Mouse (Mus musculus): ENCODE measurements around the gene Tmem69.
A peak's percentile ranks its signal among the peaks of the same experiment; 100 is the strongest.

Tmem69 gene

DNA sequence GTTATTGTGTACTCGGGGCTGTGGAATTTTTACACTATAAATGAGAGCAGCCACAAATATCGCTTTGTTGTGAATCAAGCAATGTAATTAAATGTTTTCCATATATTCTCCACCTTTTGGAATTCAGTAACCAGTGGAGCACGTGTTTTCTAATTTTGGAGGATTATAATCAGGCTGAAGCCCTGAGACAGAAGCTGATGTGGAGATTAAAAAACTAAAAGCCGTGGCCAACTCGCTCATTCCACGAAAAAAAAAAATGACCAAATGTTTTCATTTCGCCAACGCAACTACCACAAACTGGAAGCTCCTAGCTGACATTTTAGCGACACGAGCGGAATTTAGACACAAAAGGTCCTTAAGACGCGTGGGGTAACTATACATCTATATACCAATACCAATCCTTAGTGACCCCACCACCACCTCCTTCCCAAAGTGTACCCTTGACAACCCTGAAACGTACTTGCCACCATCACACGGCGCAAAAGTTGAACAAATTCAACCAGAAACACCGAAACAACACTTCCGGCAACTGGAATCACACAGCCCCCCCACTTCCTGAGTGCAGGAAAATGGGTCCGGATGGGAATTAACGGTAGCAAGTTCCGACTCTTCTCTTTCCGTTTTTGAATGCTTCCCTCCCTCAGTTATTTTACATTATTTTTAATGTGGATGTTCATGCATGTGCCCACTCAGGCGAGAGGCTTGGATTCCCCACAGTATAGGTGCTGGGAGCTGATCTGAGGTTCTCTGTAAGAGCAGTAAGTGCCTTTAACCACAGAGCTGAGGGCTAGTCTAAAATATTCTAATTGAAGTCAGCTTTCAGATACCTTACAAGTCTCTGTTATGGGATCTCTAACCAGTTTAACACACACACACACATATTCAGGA lies at the start of gene Tmem69:
Gene Tmem69 (minus strand): TSS at position 524 of the 888 bp plus-strand sequence.
- peak; percentile 78 to 85 for DNase-seq

DNA sequence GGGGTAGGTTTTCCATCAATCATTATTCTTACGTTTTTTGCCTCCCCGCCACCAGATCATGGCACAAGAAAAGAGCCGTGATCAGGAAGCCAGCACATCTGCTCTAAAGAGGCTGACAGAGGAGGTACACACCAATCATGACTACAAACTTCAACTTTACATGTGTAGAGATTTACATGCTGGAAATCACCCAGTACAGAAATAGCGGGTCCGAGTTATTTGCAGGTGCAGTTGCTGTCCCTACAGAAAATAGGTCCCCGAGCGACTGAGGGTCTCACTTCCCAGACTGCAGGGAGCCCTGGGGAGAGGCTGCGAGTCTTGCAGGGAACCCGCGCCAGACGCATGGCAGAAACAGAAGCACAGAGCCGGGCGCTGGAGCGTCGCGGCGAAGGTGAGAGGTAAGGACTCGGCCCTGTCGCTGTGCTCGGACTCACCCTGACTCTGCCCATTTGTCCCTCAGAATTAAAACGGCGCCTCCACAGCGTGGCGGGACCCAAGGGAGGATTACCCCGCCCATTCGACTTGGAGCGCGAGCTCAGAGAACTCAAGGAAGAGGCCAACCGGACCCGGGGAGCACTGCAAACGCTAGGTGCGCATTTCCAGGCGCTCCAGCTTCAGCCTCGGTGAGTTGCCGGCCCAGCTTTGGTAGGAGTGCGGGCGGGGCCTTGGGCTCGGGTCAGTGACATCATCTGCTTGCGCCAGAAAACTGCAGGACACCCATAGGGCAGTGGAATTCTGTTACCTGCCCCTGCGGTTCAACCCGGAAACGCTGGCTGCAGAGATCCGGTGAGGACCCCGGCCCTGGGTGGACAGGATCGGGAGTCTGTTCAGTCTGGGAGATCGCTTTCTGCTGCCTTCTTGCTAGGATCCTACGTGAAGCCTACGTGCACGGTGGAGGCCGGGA lies 41.5 kb upstream of the Tmem69 start:
- DNase-seq: peak; percentile 94 to 95

DNA sequence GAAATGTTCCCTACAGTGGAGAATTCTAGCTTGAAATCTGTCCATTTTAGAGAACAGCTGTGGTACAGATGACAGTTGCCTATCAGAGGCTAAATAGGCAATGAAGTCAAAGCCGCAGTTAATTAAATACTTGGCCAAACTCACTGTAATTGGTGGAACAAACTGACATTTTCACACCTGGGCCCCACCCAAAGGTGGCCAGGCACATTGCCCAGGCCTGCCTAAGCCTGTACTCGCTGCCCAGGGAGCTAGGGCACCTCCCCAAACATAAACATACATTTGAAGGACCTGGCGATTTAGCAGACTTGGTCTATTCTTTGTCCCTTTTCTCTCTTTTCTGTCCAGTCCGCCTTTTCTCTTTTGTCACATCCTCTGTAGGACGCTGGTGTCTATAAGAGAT lies 40.6 kb upstream of the Tmem69 start, which contains the start of gene Ccdc17:
Gene Ccdc17 (plus strand): TSS at position 276 of the 400 bp plus-strand sequence.
- DNase-seq: peak; percentile 25 to 46

DNA sequence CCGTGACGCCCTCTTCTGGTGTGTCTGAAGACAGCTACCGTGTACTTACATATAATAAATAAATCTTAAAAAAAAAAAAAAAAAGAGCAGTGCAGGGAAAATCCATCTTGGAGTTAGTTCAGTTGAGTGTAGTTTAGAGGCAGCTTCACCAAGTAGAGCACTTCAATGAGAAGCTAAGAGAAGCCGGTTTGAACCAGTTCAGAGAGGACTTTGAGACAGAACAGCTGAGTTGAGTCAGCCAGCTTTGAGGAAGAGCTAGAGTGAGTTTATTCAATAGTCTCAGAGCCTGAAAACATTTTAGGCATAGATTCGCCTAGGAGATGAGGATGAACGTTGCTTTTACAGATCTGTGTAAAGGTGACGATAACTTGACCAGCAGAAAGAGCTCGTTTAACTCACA lies 40.1 kb upstream of the Tmem69 start:
- no peak for DNase-seq

DNA sequence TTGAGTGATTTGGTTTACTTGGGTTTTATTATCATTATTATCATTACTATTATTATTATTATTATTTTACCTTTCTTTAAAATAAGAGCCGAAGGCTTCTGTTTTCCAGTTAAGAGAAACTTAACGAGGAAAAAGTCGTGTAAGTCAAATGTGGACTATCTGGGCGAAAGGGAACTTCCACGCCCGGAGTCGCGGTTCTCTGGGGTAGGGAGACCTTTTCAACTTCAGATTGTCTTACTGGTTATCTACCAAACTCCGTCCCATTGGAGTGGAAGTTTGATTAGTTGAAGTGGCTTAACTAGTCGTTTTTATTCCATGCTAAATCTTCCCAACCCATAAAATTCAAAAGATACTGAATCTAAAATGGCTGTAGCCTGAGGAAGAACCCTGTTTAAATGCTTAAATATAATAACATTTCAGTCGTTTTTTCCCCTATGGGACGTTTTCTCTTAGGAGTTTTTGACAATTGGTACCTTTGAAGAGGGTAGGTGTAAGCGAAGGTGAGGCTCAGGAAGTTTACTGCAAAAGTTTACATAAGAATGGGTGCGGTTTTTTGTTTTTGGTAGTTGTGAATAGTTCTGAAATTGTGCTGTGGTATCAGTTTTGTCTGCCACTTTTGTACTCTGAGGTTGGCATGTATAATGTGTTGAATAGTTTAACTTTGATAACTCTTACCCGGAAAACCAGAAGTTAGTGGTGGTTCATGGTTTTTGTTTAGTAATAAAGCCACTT lies 2.6 kb upstream of the Tmem69 start:
- DNase-seq: peak in 1 of 2 experiments; percentile 10

DNA sequence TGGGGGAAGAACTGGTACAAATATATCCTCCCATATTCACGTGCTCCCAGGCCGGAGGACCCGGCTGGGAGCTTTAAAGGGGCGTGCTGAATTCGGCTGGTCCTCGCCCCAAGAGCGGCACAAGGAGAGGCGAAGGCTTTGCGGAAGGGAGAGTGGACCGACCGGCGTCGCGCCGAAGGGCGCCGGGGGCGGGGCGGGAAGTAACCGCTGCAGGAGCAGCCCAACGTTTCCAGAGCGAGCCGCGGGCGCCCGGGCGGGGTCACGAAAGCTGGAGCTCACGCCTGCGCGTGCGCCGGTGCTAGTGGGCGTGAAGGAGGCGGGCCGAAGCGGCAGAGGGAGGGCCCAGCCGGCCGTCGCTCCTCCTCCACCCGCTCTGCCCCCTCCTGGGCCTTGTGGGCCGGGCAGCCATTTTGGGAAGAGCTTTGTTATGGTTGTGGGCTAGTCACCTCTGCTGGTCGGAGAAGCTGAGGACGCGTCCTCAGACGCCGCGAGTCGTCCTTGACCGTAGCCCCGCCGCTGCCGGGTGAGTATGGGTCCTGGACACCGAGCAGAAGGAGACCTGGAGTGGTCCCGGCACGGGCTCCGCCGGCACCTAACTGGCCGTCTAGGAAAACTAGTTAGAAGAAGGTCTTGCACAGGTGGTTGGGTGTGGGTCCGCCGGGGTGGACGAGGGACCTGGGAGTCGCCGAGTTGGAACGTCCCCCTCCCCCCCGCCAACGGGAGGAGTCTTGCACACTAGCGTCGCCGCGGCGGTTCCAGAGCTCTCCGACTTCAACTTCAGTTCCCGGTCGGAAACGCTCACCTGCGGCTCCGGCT lies 1.8 kb upstream of the Tmem69 start, which contains the start of gene Gpbp1l1:
Gene Gpbp1l1 (plus strand): TSS at position 353 of the 816 bp plus-strand sequence.
- peak; percentile 99 for DNase-seq

DNA sequence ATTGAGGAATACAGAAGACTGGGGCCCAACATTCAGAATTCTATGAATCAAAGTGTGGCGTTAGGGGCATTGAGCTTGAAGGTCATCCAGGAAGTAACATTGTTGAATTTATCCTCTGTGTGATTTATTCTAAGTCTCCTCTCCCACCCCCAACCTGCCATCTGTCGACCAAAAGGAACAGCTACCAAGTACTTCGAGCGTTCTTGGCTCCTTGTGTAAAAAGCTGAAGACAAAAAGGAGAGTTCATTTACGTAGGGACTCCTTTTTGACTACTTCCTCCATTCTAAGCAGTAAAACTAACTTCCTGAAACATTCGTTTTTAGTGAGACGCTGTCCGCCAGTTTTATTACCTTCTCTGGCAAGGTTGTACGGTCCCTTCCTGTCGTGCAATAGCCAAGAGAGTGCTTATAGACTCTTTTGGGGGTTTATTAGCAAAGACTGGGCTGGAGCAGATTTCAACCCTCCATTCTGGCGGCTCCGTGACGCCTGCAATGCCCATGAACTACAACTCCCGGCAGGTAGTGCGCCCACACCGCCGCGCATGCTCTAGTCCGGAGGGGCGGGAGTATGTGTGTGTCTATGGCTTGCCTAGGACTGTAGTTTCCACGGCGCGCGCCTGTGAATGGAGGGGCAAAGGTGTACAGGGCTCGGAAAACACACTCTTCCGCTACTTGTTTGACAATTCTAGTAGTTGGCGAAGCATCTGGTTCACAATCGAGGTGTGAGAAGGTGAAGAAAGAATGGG lies 997 bp upstream of the Tmem69 start:
- DNase-seq: peak; percentile 93 to 96

DNA sequence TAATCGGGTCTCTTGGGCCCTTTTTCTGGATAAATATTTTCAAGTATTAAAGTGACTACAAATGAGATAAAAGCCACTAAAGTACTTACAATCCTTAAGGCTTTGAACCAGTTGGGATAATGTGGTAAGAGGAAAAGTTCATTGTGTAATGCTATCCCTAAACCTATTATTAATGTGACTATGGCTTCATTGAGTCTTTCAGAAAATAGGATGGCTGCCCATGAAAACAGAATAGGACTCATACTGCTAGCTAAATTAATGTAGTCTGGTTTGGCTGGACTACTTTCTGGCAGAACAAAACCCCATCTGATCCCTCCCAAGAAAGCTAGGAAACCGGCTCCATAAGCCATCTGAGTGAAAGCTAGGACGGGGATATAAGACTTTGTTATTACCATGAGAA lies 2.7 kb downstream of the Tmem69 start:
- no peak for DNase-seq

DNA sequence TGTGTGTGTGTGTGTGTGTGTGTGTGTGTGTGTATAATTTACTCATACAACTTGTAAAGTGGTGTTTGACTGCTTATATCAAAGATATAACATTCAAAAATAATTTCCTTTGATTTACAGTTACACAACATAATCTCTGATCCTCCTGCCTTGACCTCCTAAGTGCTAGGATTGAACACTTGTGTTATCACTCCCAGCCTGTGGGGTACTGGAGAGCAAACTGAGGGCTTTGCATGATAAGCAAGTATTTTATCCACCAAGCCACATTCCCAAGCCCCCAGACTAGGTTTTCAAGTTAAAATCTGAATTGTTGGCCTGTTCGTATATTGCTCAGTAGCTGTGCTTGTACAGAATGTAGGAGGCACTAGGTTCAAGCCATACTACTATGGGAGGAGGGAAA lies 5.3 kb downstream of the Tmem69 start:
- DNase-seq: no peak

DNA sequence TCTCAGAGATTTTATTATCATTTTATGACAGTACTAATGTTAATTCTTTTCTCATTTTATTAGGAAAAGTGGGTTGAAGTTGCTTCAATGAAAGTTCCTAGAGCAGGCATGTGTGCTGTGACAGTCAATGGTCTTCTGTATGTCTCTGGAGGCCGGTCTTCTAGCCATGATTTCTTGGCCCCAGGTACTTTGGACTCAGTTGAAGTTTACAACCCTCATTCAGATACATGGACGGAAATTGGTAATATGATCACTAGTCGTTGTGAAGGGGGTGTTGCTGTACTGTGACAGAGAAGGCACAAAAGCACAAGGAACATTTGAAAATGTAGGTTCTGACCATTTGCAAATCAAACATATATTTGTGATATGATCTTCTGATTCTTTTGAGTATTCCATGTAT lies 18.0 kb downstream of the Tmem69 start:
- no peak for DNase-seq

DNA sequence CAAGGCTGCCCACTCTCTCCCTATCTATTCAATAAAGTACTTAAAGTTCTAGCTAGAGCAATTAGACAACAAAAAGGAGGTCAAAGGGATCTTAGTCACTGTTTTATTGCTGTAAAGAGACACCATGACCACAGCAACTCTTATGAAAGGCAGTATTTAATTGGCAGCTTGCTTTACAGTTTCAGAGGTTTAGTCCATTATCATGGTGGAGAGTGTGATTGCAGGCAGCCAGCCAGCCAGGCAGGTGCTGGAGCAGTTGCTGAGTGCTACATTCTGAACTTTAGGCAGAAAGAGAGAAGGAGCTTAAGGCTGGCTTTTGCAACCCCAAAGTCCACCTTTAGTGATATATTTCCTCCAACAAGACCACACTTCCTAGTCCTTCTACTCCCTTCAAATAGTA lies 19.4 kb downstream of the Tmem69 start:
- DNase-seq: no peak

DNA sequence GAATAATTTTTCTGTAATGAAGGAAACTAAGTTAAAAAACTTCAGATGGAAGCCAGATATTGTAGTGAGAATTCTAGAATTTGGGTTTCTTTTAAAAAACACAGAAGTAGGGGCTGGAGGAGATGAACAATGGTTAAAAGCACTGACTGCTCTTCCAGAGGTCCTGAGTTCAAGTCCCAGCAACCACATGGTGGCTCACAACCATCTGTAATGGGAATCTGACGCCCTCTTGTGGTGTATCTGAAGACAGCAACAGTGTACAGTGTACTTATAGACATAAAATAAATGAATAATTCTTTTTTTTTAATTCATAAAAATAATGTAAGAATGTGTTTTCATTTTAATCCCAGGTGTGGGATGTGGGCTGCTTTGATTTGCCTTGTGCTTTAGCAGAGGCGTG lies 24.6 kb downstream of the Tmem69 start:
- DNase-seq: no peak

DNA sequence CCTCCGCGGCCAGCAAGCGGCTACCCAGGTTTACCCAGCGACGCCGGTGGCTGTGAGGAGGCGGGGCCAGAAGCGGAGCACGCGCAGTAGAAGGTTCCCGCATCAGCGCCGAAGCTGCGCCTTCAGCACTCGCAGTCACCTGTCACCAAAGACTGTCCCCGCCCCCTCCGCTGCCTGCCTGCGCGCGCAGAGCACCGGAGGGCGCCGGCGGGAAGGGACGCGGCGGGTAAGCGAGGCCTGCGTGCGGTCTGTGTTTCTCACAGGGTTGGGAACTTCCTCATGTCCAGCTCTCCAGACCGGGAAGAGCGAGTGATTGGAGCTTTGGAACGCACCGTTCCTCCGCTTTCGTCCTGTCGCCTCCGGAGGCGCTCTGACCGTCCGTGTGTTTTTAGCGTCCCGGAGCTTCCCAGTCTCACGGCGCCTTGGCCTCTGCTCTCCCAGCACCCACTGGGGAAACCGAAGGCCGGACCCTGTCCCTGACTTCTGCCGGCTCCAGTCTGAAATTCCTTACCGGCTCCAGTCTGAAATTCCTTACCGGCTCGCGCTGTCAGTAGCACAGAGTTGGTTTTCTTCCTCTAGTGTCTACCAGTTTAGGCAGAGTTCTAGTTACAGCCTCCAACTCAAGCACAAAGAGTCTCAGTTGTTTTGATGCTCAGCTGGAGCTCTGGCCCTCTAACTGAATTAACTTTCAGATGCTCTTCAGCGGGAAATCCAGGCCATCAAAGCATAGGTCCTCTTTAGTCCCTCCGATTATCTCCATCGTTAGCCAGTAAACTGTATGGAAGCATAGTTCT lies 48.1 kb downstream of the Tmem69 start, which contains the start of gene Ipp:
Gene Ipp (plus strand): TSS at position 125 of the 794 bp plus-strand sequence.
- peak; percentile 97 to 99 for DNase-seq

DNA sequence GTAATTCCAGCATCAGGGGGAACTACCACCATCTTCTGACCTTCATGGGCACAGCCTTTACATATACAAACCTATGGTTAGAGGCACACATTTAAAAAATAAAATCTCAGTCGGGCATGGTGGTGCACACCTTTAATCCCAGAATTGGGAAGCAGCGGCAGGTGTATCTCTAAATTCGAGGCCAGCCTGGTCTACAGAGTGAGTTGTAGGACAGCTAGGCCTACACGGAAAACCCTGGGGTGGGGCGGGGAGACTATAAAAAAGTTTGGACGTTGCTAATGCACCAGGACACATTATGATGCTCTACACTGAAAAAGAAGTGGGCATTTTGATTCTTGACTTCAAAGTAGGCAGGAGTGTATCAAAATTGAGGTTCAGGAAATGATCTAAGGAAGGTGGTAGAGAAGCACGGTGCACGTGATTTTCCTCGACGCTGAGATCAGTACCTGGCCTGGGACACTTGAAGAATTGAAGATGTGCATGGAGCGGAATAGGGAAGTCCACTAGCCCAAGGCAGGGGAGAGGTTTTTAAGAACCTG lies 48.8 kb downstream of the Tmem69 start:
- DNase-seq: peak in 1 of 2 experiments; percentile 30

Data from cerebellum, postnatal 25 days (tissue).